Mouse (Mus musculus) thymus, postnatal 0 days (tissue): ENCODE results near the gene Wfdc17. TPM values are rescaled to one million over a fixed set of nuclear protein-coding genes. Genes with fewer than 3 reads are reported as not detected.

Experiments
- DNase-seq: peaks from one replicate; pipeline ENCODE4 v3.0.0-alpha.2; 2015; ENCODE audit warnings: low spot score
- polyA plus RNA-seq: library from polyadenylated mRNA; unstranded; fragments of >200 nt; fragmentation: Nextera tagmentation; extraction: Ambion mirVana; gene quantifications from 2 replicates; pipeline ENCODE4 v1.2.1, GENCODE M21; 2015

Gene Wfdc17
- polyA plus RNA-seq, 1 experiment from 2014 or later: 17.8 TPM

GRCm38 (mm10) chr11:83740443-83740991 is 36.7 kb downstream of the Wfdc17 start:
- no peak for DNase-seq

GRCm38 (mm10) chr11:83741841-83742240 is 38.0 kb downstream of the Wfdc17 start:
- DNase-seq: no peak

- DNase-seq: no peak
These were observed 39.1 kb downstream of the Wfdc17 start for GRCm38 (mm10) chr11:83742731-83743355.

- no peak for DNase-seq
These were observed 39.7 kb downstream of the Wfdc17 start for GRCm38 (mm10) chr11:83743525-83743924.

GRCm38 (mm10) chr11:83746152-83746551 is 42.4 kb downstream of the Wfdc17 start:
- DNase-seq: no peak

DNA sequence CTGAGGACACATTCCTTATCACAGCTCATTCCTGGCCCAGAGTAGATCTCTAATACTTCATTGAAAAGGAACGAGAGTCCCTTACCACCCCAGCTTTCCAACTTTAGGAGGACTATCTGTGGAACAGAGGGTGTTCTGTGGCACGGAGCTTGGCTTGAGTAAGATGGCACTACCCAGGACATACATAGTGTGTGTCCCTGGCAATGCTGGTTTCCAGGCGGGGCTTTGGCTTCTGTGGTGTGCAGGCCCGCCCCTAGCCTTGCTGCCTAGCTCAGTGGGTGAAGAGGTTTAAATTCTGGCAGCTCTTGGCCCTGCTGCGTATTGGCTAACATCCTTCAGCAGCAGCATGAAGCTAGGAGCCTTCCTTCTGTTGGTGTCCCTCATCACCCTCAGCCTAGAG is 42.9 kb downstream of the Wfdc17 start, which contains the start of gene Wfdc21:
TSS of gene Wfdc21 (plus strand) at position 260 of the 400 bp plus-strand sequence.
- DNase-seq: no peak

DNA sequence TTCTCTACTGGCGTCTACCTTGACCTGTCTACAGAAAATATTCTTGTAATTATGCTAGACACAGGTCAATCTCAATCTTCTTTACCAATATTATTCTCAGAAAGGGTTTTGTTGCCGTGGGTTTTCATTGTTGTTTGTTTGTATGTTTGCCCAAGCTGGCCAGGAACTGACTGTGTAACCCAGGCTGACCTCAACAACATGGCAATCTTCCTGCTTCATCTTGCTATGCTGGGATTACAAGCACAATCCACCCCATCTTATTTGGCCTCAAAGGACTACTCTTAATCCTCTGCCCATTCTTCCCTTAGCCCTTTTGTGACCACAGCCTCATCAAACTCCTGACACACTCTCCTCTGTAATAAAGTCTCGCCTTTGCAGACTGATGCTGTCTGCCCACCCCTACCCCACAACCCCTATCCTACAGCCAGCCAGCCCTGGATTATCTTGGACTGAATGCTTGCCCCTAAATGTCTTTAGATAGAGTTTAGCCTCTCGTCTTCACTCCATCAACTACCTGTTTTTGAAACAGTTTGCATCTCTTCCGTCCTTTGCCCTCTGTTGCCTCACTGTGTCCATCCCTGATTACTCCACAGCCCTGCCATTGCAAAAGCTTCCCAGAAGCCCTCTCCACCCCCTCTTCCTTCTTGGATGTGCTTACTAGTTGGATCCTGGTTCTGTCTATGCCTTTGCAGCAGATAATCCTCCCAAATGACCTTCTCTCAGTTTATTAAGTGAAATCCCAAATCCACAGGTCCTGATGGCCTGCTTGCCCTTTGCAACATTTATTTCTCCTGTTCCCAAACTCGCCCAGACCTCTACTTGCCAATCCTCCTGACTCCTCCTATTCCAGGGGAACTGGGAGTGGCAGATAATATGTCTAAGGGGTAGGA is 43.8 kb downstream of the Wfdc17 start:
- DNase-seq: no peak

GRCm38 (mm10) chr11:83753581-83754181 is 49.9 kb downstream of the Wfdc17 start, which contains the start of gene Heatr6:
Gene Heatr6 (plus strand): TSS chr11:83753696.
- DNase-seq: peak; percentile 91

GRCm38 (mm10) chr11:83754227-83754626 is 50.4 kb downstream of the Wfdc17 start:
- DNase-seq: no peak

Other genes with a start within 250 kb of the Wfdc17 start
- 1.4 and 2.3 TPM in 2 replicates for gene Mmp28, start 240.9 kb upstream of the Wfdc17 start, polyA plus RNA-seq
- gene Taf15, start 230.9 kb upstream of the Wfdc17 start, polyA plus RNA-seq: 6.9 and 10.2 TPM in 2 replicates
- gene Heatr9, start 181.8 kb upstream of the Wfdc17 start, polyA plus RNA-seq: not detected in 2 replicates
- 44.9 and 47.3 TPM in 2 replicates for gene Ccl5, start 173.5 kb upstream of the Wfdc17 start, polyA plus RNA-seq
- 7.5 and 8.4 TPM in 2 replicates for gene Ccl9, start 125.4 kb upstream of the Wfdc17 start, polyA plus RNA-seq
- 12.1 and 13.7 TPM in 2 replicates for gene Ccl6, start 110.9 kb upstream of the Wfdc17 start, polyA plus RNA-seq
- not detected in 2 replicates for gene Rpl9-ps1, start 58.4 kb upstream of the Wfdc17 start, polyA plus RNA-seq
- gene Ccl3, start 54.6 kb upstream of the Wfdc17 start, polyA plus RNA-seq: 0.68 and 1.5 TPM in 2 replicates
- 3.0 and 3.2 TPM in 2 replicates for gene Ccl4, start 41.4 kb upstream of the Wfdc17 start, polyA plus RNA-seq
- gene Wfdc18, start 5.0 kb downstream of the Wfdc17 start, polyA plus RNA-seq: 48.5 and 54.9 TPM in 2 replicates
- gene Wfdc21, start 42.9 kb downstream of the Wfdc17 start, polyA plus RNA-seq: 13.4 and 15.6 TPM in 2 replicates
- 19.4 and 23.5 TPM in 2 replicates for gene Heatr6, start 49.7 kb downstream of the Wfdc17 start, polyA plus RNA-seq
- not detected in 2 replicates for gene Hnf1b, start 146.1 kb downstream of the Wfdc17 start, polyA plus RNA-seq
- gene Ddx52, start 238.1 kb downstream of the Wfdc17 start, polyA plus RNA-seq: 51.0 and 51.2 TPM in 2 replicates